Mouse (Mus musculus) kidney, postnatal 0 days (tissue): ENCODE measurements at regions not wholly inside any gene's neighbourhood (a gene's known extent, or its start where the extent isn't known, plus 50 kb on each side); places are given as distances from the start of the nearest gene placed in this dataset.

Source experiments
- ATAC-seq: fragments of 200-750 bp; cut with Nextera tagmentation; replicated peaks from 2 replicates; pipeline ENCODE4 v1.8.0; 2017; ENCODE audit warnings: low read depth, moderate number of reproducible peaks, moderate TSS enrichment, moderate library complexity; ENCODE audit not compliant: low FRiP score
- DNase-seq: peaks from one replicate; pipeline ENCODE4 v3.0.0-alpha.2; 2016; ENCODE audit warnings: low spot score
- H3K27ac ChIP-seq: fragments of 300-500 bp; sonication (generic); 2 replicates; pipeline ENCODE4 v1.5.1; 2014; ENCODE audit warnings: mild to moderate bottlenecking
- H3K27me3 ChIP-seq: fragments of 300-500 bp; sonication (generic); 2 replicates; pipeline ENCODE4 v1.6.1; 2014; ENCODE audit warnings: low read length, mixed read lengths; ENCODE audit not compliant: insufficient read depth
- H3K36me3 ChIP-seq: fragments of 300-500 bp; sonication (generic); 2 replicates; pipeline ENCODE4 v1.6.1; 2014; ENCODE audit warnings: low read length, mixed read lengths; ENCODE audit not compliant: insufficient read depth
- H3K4me1 ChIP-seq: fragments of 300-500 bp; sonication (generic); replicated peaks from 2 replicates; pipeline ENCODE4 v1.6.1; 2014; ENCODE audit warnings: antibody characterized with exemption, low read length, mixed read lengths; ENCODE audit not compliant: insufficient read depth
- H3K4me2 ChIP-seq: fragments of 300-500 bp; sonication (generic); 2 replicates; pipeline ENCODE4 v1.6.1; 2014; ENCODE audit warnings: mild to moderate bottlenecking, low read length, moderate library complexity, mixed read lengths
- H3K4me3 ChIP-seq: fragments of 300-500 bp; sonication (generic); replicated peaks from 2 replicates; pipeline ENCODE4 v1.5.1; 2014; ENCODE audit warnings: low read depth, low read length
- H3K9ac ChIP-seq: fragments of 300-500 bp; sonication (generic); 2 replicates; pipeline ENCODE4 v1.6.1; 2014; ENCODE audit warnings: low read depth, low read length
- H3K9me3 ChIP-seq: fragments of 300-500 bp; sonication (generic); replicated peaks from 2 replicates; pipeline ENCODE4 v1.6.1; 2016; ENCODE audit warnings: low read length, inconsistent platforms, mixed read lengths
- CTCF ChIP-seq: IDR thresholded peaks from 2 replicates; pipeline ENCODE4 v1.5.1; 2016; ENCODE audit warnings: antibody characterized with exemption, low read depth, mild to moderate bottlenecking, moderate library complexity
- WGBS: fragments of 180-500 bp; shearing (Covaris S2); extraction: QIAGEN DNeasy Blood & Tissue Kit; methylation state at CpG from one replicate; pipeline ENCODE4 v1.1.7; 2014; 5-methylcytosine and 5-hydroxymethylcytosine counted together

DNA sequence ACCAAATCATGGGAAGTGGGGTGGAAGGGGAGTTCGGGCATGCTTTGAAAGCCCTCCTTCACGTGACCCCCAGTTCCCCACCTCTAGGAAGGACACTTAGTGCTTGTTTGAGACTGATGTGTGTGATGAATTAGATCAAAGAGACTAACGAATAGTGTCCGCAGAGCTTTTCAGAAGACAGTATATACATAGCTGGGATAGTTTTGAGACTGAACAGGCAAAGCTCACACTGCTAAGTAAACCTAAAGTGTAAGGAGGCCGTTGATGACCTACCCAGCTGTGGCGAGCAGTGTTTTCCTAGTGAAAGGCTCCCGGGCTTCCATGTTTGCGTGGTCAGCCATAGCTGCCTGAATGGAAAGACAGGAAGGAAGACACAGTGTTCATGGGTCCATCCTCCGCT lies 288.3 kb upstream of the Zfp507 start:
- no peak for TF ChIP-seq CTCF
- 67% methylated on average over 9 of the region's 9 CpGs for WGBS
- 0 out of 2 replicates have a peak, but pooled peaks cover 8% of the 10 kb centered on the region for H3K4me1 ChIP-seq
- no peaks in the 10 kb centered on the region for H3K9me3 ChIP-seq
- no peak overlapping the region for H3K4me3 ChIP-seq
- ATAC-seq, result no peak
- H3K36me3 ChIP-seq, result no peaks in the 10 kb centered on the region
- H3K27ac ChIP-seq, result no peak overlapping the region
- H3K27me3 ChIP-seq, result no peaks in the 10 kb centered on the region
- DNase-seq, result no peak
- no peak overlapping the region for H3K4me2 ChIP-seq
- H3K9ac ChIP-seq, result no peak overlapping the region

DNA sequence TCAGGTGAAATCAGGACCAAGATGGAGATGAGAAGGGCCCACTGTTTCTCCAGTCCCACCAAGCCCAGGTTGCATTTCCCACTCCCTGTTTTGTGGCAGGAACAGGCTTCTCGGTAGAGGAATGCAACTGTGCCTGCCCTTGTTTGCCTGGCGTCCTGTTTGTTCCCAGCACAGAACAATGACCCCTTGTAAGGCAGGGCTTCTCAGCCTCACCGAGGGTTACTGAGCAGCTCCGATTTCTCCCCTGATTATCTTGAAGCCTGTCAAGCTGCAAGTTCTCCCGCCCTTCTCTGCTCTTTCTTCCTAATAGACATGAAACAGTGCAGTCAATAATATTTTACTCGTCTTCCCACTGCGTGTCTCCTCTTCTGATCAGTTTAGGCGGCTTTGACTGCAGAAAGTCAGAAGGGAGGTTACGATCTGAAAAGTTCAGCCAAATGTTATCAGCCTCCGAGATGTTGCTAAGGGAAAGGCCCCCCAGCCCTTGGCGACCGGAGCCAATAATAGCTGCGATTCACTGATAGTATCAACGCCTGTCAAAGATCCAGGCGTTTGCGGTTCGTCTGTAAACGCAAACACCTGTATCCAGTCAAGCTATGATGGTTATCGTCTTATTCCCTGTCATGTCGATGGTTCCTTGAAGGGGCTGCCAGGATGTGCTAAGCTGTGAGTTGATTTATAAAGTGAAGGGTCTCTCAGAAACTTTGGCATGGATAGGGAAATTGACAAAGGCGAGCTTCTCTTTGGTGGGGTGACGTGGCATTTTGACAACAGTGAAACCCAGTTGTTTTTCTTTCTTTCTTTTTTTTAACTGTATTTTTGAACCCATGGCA lies 287.7 kb upstream of the Zfp507 start:
- Histone ChIP-seq H3K27ac (peak overlapping the region; percentile 13; the same call in 1 of the 2 replicates), H3K4me1 (0 out of 2 replicates have a peak, but pooled peaks cover 8% of the 10 kb centered on the region), H3K4me2 (no peak overlapping the region), H3K9ac (no peak overlapping the region), H3K9me3 (no peaks in the 10 kb centered on the region), H3K27me3 (no peaks in the 10 kb centered on the region), H3K4me3 (no peak overlapping the region), H3K36me3 (no peaks in the 10 kb centered on the region)
- WGBS, result 37% methylated on average over 22 of the region's 22 CpGs
- DNase-seq, result peak; percentile 51
- TF ChIP-seq CTCF, result no peak
- ATAC-seq, result no peak

DNA sequence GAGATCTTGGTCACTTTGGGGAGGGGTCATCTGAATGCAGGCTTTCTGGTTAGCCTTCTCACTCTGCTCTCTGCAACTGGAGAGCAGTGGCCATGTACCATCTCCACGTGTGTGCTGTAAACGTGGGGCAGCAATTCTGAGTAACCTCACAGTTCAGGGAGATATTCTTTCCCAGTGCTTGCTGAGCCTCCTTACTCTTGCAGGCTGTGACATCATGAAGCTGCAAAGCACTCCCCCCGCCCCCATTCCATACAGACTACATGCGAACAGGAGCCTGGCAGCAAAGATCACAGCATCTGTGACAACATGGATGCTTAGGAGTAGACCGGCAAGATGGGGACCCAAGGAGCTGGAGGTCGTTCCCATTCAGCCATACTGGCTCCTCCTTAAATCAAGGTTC lies 284.8 kb upstream of the Zfp507 start:
- Histone ChIP-seq H3K4me3 (no peak overlapping the region), H3K27me3 (no peaks in the 10 kb centered on the region), H3K9ac (no peak overlapping the region), H3K27ac (no peak overlapping the region), H3K9me3 (no peaks in the 10 kb centered on the region), H3K4me2 (no peak overlapping the region), H3K36me3 (no peaks in the 10 kb centered on the region), H3K4me1 (0 out of 2 replicates have a peak, but pooled peaks cover 8% of the 10 kb centered on the region)
- TF ChIP-seq CTCF, result no peak
- DNase-seq (no peak), ATAC-seq (no peak)
- 86% methylated on average over 6 of the region's 6 CpGs for WGBS

DNA sequence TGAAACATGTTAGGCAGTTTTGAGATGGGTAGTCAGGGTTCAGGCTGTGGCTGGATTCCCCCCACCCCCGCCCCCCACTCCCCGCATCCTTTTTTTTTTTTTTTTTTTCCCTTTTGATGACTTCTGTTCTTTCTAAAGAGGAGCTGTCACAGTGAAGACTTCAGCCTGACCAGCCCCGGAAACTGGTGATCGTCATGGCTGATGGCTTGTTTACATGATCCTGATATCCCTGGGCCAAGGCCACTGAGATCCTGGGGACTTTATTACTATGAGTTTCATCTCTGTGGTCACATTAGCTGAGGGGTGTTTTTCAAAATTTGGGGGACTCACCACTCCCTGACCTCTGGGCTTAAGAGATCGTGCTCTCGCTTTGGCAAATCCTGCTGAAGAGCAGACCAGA lies 275.9 kb upstream of the Zfp507 start:
- Histone ChIP-seq H3K27ac (no peak overlapping the region), H3K4me1 (no peaks in the 10 kb centered on the region), H3K36me3 (no peaks in the 10 kb centered on the region), H3K4me3 (no peak overlapping the region), H3K4me2 (no peak overlapping the region), H3K9me3 (no peaks in the 10 kb centered on the region), H3K27me3 (no peaks in the 10 kb centered on the region), H3K9ac (no peak overlapping the region)
- ATAC-seq (no peak), DNase-seq (peak; percentile 58)
- WGBS, result 34% methylated on average over 6 of the region's 6 CpGs
- TF ChIP-seq CTCF, result no peak

DNA sequence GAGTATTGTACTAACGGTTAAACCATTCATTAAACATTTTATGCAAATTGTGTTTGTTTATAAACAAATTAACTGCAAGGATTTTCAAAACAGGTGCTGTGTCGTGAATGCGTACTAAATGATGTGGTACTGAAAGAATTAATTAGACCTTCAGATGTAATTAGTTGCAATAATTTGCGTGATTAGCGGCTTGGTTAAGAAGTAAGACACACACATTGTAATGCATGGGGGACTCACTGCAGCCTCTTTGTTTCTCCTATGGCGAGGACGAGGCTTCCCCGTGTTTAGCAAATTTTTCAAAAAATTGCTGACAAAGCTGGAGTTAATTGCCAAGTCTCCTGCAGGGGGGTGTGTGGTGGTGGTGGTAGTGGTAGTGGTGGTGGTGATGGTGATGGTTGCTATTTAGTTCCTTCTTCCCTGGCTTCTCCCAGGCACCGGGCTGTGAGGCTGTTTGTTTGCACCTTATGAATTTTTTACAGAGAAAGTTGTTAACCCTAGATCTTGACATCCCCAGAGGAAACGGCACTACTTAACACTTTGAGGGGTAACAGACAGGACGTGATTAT lies 275.4 kb upstream of the Zfp507 start:
- no peak for TF ChIP-seq CTCF
- peak; percentile 16 for DNase-seq
- Histone ChIP-seq H3K4me2 (no peak overlapping the region), H3K9ac (no peak overlapping the region), H3K4me3 (no peak overlapping the region), H3K36me3 (no peaks in the 10 kb centered on the region), H3K9me3 (no peaks in the 10 kb centered on the region), H3K27me3 (no peaks in the 10 kb centered on the region), H3K27ac (no peak overlapping the region), H3K4me1 (no peaks in the 10 kb centered on the region)
- ATAC-seq, result no peak
- WGBS, result 54% methylated on average over 11 of the region's 11 CpGs

DNA sequence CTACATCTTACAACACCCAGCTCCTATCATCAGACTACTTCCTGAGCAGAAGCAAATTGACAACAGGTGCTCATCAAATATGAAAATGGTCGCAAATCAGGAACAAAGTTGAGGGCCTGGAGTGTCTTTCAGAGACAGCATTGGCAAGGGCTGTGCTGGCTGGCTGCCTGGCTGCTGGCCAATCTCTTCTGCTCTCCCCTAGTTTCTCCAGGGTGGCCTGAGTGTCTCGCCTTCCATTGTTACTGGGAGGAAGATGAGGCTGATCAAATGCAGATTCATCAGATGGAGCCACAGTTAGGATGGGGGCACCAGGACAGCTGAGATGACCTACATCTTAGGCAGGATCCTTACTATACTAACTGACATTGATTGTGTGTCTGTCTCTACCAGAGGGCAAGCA lies 274.5 kb upstream of the Zfp507 start:
- Histone ChIP-seq H3K4me3 (no peak overlapping the region), H3K27ac (no peak overlapping the region)
- 76% methylated on average over 2 of the region's 2 CpGs for WGBS

More for the DNA sequence above, 274.5 kb upstream of the Zfp507 start:
- Histone ChIP-seq H3K36me3 (no peaks in the 10 kb centered on the region), H3K4me2 (no peak overlapping the region), H3K4me1 (no peaks in the 10 kb centered on the region), H3K9ac (no peak overlapping the region), H3K9me3 (no peaks in the 10 kb centered on the region), H3K27me3 (no peaks in the 10 kb centered on the region)
- ATAC-seq (no peak), DNase-seq (no peak)
- no peak for TF ChIP-seq CTCF
